Mouse (Mus musculus) heart, embryonic 14.5 days (tissue): ENCODE measurements around the gene Clspn. TPM values are rescaled to one million over a fixed set of nuclear protein-coding genes. Genes with fewer than 3 reads are reported as not detected.

ENCODE experiments used
- ATAC-seq: fragments of 200-750 bp; cut with Nextera tagmentation; 2 replicates; pipeline ENCODE4 v1.8.0; 2017; ENCODE audit warnings: low read depth, moderate TSS enrichment; ENCODE audit not compliant: insufficient number of reproducible peaks, insufficient read depth, low FRiP score
- H3K27ac ChIP-seq, 2 experiments: fragments of 200-500 bp in 1 of 2; fragments of 300-500 bp in 1 of 2; sonication (generic) in 1 of 2; replicated peaks in 1 of 2; 2 replicates each; pipeline ENCODE4 v1.5.1; 2012 to 2014; ENCODE audit warnings: low read depth in 2 of 2, low read length in 2 of 2, control low read depth in 1 of 2, mild to moderate bottlenecking in 1 of 2, mixed read lengths in 1 of 2; ENCODE audit not compliant: control insufficient read depth in 1 of 2, insufficient read depth in 1 of 2
- H3K27me3 ChIP-seq: fragments of 300-500 bp; sonication (generic); 2 replicates; pipeline ENCODE4 v1.6.1; 2014; ENCODE audit warnings: mild to moderate bottlenecking, low read length, control low read depth; ENCODE audit not compliant: control insufficient read depth, insufficient read depth
- H3K36me3 ChIP-seq: fragments of 300-500 bp; sonication (generic); 2 replicates; pipeline ENCODE4 v1.6.1; 2014; ENCODE audit warnings: mild to moderate bottlenecking, control low read depth, low read length, mixed read lengths; ENCODE audit not compliant: control insufficient read depth, insufficient read depth
- H3K4me1 ChIP-seq, 2 experiments: fragments of 200-500 bp in 1 of 2; fragments of 300-500 bp in 1 of 2; sonication (generic) in 1 of 2; 2 replicates each; pipeline ENCODE4 v1.6.1; 2012 to 2014; ENCODE audit warnings: low read length in 2 of 2, control low read depth in 1 of 2, mixed read lengths in 1 of 2; ENCODE audit not compliant: control insufficient read depth in 2 of 2, insufficient read depth in 2 of 2
- H3K4me2 ChIP-seq: fragments of 300-500 bp; sonication (generic); 2 replicates; pipeline ENCODE4 v1.6.1; 2014; ENCODE audit warnings: mild to moderate bottlenecking, low read length
- H3K4me3 ChIP-seq, 2 experiments: fragments of 200-500 bp in 1 of 2; fragments of 300-500 bp in 1 of 2; sonication (generic) in 1 of 2; 2 replicates each; pipeline ENCODE4 v1.5.1; 2012 to 2014; ENCODE audit warnings: low read length in 2 of 2, mild to moderate bottlenecking in 2 of 2, control low read depth in 1 of 2, low read depth in 1 of 2, moderate library complexity in 1 of 2; ENCODE audit not compliant: control insufficient read depth in 1 of 2, insufficient read depth in 1 of 2
- H3K9ac ChIP-seq: fragments of 300-500 bp; sonication (generic); 2 replicates; pipeline ENCODE4 v1.6.1; 2014; ENCODE audit warnings: mild to moderate bottlenecking, low read length
- H3K9me3 ChIP-seq: fragments of 300-500 bp; sonication (generic); 2 replicates; pipeline ENCODE4 v1.6.1; 2016; ENCODE audit warnings: low read length, control low read depth; ENCODE audit not compliant: control insufficient read depth
- WGBS: fragments of 180-500 bp; shearing (Covaris S2); extraction: QIAGEN DNeasy Blood & Tissue Kit; methylation state at CpG from one replicate; pipeline ENCODE4 v1.1.7; 2014; 5-methylcytosine and 5-hydroxymethylcytosine counted together
- polyA plus RNA-seq: library from polyadenylated mRNA; unstranded; fragments of >200 nt; fragmentation: Nextera tagmentation; extraction: Ambion mirVana; gene quantifications from 2 replicates; pipeline ENCODE4 v1.2.1, GENCODE M21; 2014

Gene Clspn
- polyA plus RNA-seq, 1 experiment from 2014 or later = 21.2 TPM

GRCm38 (mm10) chr4:126601597-126602444 lies 45.1 kb downstream of the Clspn start:
- no peaks in the 10 kb centered on the region for H3K9me3 ChIP-seq
- no peaks in the 10 kb centered on the region for H3K36me3 ChIP-seq
- no peak overlapping the region for H3K27ac ChIP-seq
- peak overlapping the region; percentile 27 for H3K4me2 ChIP-seq
- peaks cover 6 to 10% of the 10 kb centered on the region in 2 experiments; a peak in 3 of 4 replicates for H3K4me1 ChIP-seq
- no peak overlapping the region for H3K9ac ChIP-seq
- no peaks in the 10 kb centered on the region; the same call in 1 of the 2 replicates for H3K27me3 ChIP-seq
- WGBS = 21% methylated on average over 21 of the region's 22 CpGs
- no peak for ATAC-seq
- H3K4me3 ChIP-seq = no peak overlapping the region

- WGBS = 14% methylated on average over 6 of the region's 6 CpGs
- H3K27ac ChIP-seq = no peak overlapping the region
- H3K9me3 ChIP-seq = no peaks in the 10 kb centered on the region
- H3K27me3 ChIP-seq = no peaks in the 10 kb centered on the region; the same call in 1 of the 2 replicates
- no peaks in the 10 kb centered on the region for H3K36me3 ChIP-seq
- no peak for ATAC-seq
- H3K9ac ChIP-seq = no peak overlapping the region
- H3K4me1 ChIP-seq = peaks cover 6 to 10% of the 10 kb centered on the region in 2 experiments; a peak in 3 of 4 replicates
- H3K4me2 ChIP-seq = peak overlapping the region; percentile 27
- no peak overlapping the region for H3K4me3 ChIP-seq
Measured at GRCm38 (mm10) chr4:126602445-126602762, 45.7 kb downstream of the Clspn start.

- no peaks in the 10 kb centered on the region for H3K36me3 ChIP-seq
- H3K9ac ChIP-seq = no peak overlapping the region
- peaks cover 6 to 10% of the 10 kb centered on the region in 2 experiments; a peak in 3 of 4 replicates for H3K4me1 ChIP-seq
- H3K4me3 ChIP-seq = no peak overlapping the region
- H3K27me3 ChIP-seq = no peaks in the 10 kb centered on the region; the same call in 1 of the 2 replicates
- no peak overlapping the region for H3K4me2 ChIP-seq
- 75% methylated on average over 2 of the region's 2 CpGs for WGBS
- no peak for ATAC-seq
- H3K9me3 ChIP-seq = no peaks in the 10 kb centered on the region
- H3K27ac ChIP-seq = no peak overlapping the region
Measured at GRCm38 (mm10) chr4:126604141-126604540, 47.4 kb downstream of the Clspn start.

- H3K4me1 ChIP-seq = peaks cover 6 to 10% of the 10 kb centered on the region in 2 experiments; a peak in 3 of 4 replicates
- H3K4me2 ChIP-seq = no peak overlapping the region
- ATAC-seq = no peak
- no peaks in the 10 kb centered on the region for H3K9me3 ChIP-seq
- no peaks in the 10 kb centered on the region; the same call in 1 of the 2 replicates for H3K27me3 ChIP-seq
- WGBS = 74% methylated on average over 4 of the region's 4 CpGs
- H3K9ac ChIP-seq = no peak overlapping the region
- no peak overlapping the region for H3K27ac ChIP-seq
- no peaks in the 10 kb centered on the region for H3K36me3 ChIP-seq
- no peak overlapping the region for H3K4me3 ChIP-seq
Measured at GRCm38 (mm10) chr4:126605751-126606150, 49.0 kb downstream of the Clspn start.

- ATAC-seq = peak; percentile 81
- under 1% methylated on average over 48 of the region's 48 CpGs for WGBS
- H3K9me3 ChIP-seq = no peaks in the 10 kb centered on the region
Measured at GRCm38 (mm10) chr4:126609606-126610181, 53.0 kb downstream of the Clspn start, which contains the start of gene 5730409E04Rik. Gene 5730409E04Rik, plus strand, starts transcription at chr4:126609818.

GRCm38 (mm10) chr4:126611991-126612390 lies 55.3 kb downstream of the Clspn start:
- ATAC-seq = no peak
- 83% methylated on average over 17 of the region's 17 CpGs for WGBS
- H3K4me2 ChIP-seq = no peak overlapping the region
- no peak overlapping the region for H3K9ac ChIP-seq
- no peaks in the 10 kb centered on the region for H3K4me1 ChIP-seq
- no peaks in the 10 kb centered on the region for H3K27me3 ChIP-seq
- H3K27ac ChIP-seq = no peak overlapping the region
- no peaks in the 10 kb centered on the region; the same call in 1 of the 2 replicates for H3K36me3 ChIP-seq
- H3K9me3 ChIP-seq = no peaks in the 10 kb centered on the region
- H3K4me3 ChIP-seq = no peak overlapping the region

More at GRCm38 (mm10) chr4:126609606-126610181, 53.0 kb downstream of the Clspn start, which contains the start of gene 5730409E04Rik:
- no peaks in the 10 kb centered on the region; the same call in 1 of the 2 replicates for H3K36me3 ChIP-seq
- no peaks in the 10 kb centered on the region for H3K27me3 ChIP-seq
- peak within 1 kb of the TSS; percentile 89 for H3K4me2 ChIP-seq
- peak within 1 kb of the TSS in 1 of 2 experiments; percentile 29; a peak in 1 of 4 replicates for H3K27ac ChIP-seq
- H3K9ac ChIP-seq = peak within 1 kb of the TSS; percentile 81
- H3K4me1 ChIP-seq = no peaks in the 10 kb centered on the region
- peak within 1 kb of the TSS; percentile 67 to 89 for H3K4me3 ChIP-seq

GRCm38 (mm10) chr4:126616312-126616711 lies 59.6 kb downstream of the Clspn start:
- no peaks in the 10 kb centered on the region for H3K9me3 ChIP-seq
- H3K9ac ChIP-seq = no peak overlapping the region
- H3K27ac ChIP-seq = no peak overlapping the region
- H3K4me2 ChIP-seq = no peak overlapping the region
- H3K36me3 ChIP-seq = no peaks in the 10 kb centered on the region; the same call in 1 of the 2 replicates
- no peak for ATAC-seq
- H3K27me3 ChIP-seq = peaks cover 27% of the 10 kb centered on the region
- H3K4me3 ChIP-seq = no peak overlapping the region
- 81% methylated on average over 4 of the region's 4 CpGs for WGBS
- H3K4me1 ChIP-seq = 0 out of 4 replicates have a peak, but pooled peaks cover 0 to 6% of the 10 kb centered on the region in 2 experiments
